Mouse (Mus musculus): ENCODE results near the gene Mfsd4b2.

Mfsd4b2 gene

GRCm38 (mm10) chr10:39893702-39894697, 32.7 kb downstream of the Mfsd4b2 start:
- DNase-seq (ENCODE audit: low read depth, low spot score), result no peak

DNA sequence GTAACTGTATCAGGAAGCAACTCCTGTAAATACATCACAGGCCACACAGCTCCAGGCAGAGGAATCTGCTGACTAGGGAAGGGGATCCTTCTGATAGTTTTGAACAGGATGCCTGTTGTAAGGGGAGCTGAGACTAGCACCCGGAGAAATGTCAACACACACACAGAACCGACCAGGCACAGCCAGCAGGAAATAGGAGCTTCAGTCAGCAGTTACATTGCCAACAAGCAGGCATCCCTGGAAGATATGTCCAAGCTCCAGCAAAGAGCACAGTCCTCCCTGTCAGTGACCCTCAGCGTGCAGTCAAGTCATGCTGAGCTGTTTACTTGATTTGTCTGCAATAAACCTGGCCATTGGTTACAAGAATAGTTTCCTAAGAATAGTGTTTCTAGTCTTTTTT, 38.1 kb downstream of the Mfsd4b2 start:
- DNase-seq (ENCODE audit: low read depth, low spot score), result no peak
